Mouse (Mus musculus) neural tube, embryonic 13.5 days (tissue): ENCODE measurements around the gene Kalrn. TPM values are rescaled to one million over a fixed set of nuclear protein-coding genes. Genes with fewer than 3 reads are reported as not detected.
A peak's percentile ranks its signal among the peaks of the same experiment; 100 is the strongest.

ENCODE experiments used
- ATAC-seq: fragments of 200-750 bp; cut with Nextera tagmentation; 2 replicates; pipeline ENCODE4 v1.8.0; 2017; ENCODE audit warnings: low read depth, mild to moderate bottlenecking, moderate TSS enrichment, moderate library complexity
- H3K27ac ChIP-seq: fragments of 300-500 bp; sonication (generic); replicated peaks from 2 replicates; pipeline ENCODE4 v1.5.1; 2015; ENCODE audit warnings: moderate library complexity, mild to moderate bottlenecking, inconsistent platforms
- H3K27me3 ChIP-seq: fragments of 300-500 bp; sonication (generic); 2 replicates; pipeline ENCODE4 v1.6.1; 2015; ENCODE audit warnings: mild to moderate bottlenecking, inconsistent platforms
- H3K36me3 ChIP-seq: fragments of 300-500 bp; sonication (generic); 2 replicates; pipeline ENCODE4 v1.6.1; 2015; ENCODE audit warnings: mild to moderate bottlenecking, inconsistent platforms
- H3K4me1 ChIP-seq: fragments of 300-500 bp; sonication (generic); replicated peaks from 2 replicates; pipeline ENCODE4 v1.6.1; 2015; ENCODE audit warnings: inconsistent platforms
- H3K4me2 ChIP-seq: fragments of 300-500 bp; sonication (generic); 2 replicates; pipeline ENCODE4 v1.6.1; 2015; ENCODE audit warnings: inconsistent platforms, mild to moderate bottlenecking, moderate library complexity
- H3K4me3 ChIP-seq: fragments of 300-500 bp; sonication (generic); 2 replicates; pipeline ENCODE4 v1.5.1; 2015; ENCODE audit warnings: mild to moderate bottlenecking, inconsistent platforms
- H3K9ac ChIP-seq: fragments of 300-500 bp; sonication (generic); 2 replicates; pipeline ENCODE4 v1.6.1; 2015; ENCODE audit warnings: moderate library complexity, mild to moderate bottlenecking, inconsistent platforms
- H3K9me3 ChIP-seq: fragments of 300-500 bp; sonication (generic); 2 replicates; pipeline ENCODE4 v1.6.1; 2016; ENCODE audit warnings: inconsistent platforms
- WGBS: fragments of 180-500 bp; shearing (Covaris S2); methylation state at CpG from one replicate; pipeline ENCODE4 v1.1.7; 2015; 5-methylcytosine and 5-hydroxymethylcytosine counted together
- polyA plus RNA-seq: library from polyadenylated mRNA; unstranded; fragments of >200 nt; fragmentation: Nextera tagmentation; extraction: Ambion mirVana; gene quantifications from 2 replicates; pipeline ENCODE4 v1.2.1, GENCODE M21; 2015

Gene Kalrn
- polyA plus RNA-seq, 1 experiment from 2014 or later: 23.9 TPM

DNA sequence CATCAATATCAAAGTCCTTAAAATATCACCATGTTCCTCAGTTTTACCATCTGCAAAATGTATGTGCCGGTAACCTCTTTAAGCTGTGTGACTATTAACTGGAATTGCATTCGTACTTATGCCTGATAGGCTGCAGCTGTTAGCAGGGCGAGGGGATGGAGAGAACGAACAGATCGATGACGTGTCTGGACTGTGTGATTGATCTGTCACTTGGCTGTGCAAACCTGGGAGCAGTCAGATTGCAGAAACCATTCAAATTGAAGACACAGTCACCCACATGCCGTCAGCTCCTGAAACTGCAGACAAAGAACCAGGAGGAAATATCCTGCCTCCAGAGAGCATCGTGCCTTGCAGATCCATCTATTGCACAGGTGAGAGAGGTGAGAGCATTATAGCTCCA, 166.3 kb downstream of the Kalrn start:
- Histone ChIP-seq H3K9ac (no peak overlapping the region), H3K4me1 (peaks cover 17% of the 10 kb centered on the region), H3K4me3 (no peak overlapping the region), H3K36me3 (no peaks in the 10 kb centered on the region), H3K4me2 (no peak overlapping the region), H3K9me3 (no peaks in the 10 kb centered on the region), H3K27me3 (no peaks in the 10 kb centered on the region), H3K27ac (0 out of 2 replicates have a peak overlapping the region, but pooled peaks have one; percentile 33)
- peak; percentile 27; the same call in 1 of the 2 replicates for ATAC-seq
- WGBS: 77% methylated on average over 8 of the region's 8 CpGs

DNA sequence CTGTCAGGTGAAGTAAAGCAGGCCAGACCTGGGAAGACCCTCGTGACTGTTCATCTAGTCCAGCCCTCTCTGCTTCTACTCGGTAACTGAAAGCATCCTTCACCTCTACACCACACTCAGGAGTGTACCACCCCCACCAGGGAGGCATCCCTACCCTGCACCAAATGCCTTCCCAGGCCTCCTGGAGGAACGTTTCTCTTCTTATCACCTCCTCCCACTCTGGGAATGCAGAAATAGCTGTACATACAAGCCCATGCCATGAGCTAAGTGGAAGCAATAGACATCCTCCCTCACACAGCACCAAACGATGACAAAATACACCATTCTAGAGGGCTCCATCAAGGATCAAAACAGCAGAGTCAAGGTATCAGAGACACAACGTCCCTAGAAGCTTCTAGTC, 168.2 kb downstream of the Kalrn start:
- Histone ChIP-seq H3K27ac (no peak overlapping the region), H3K27me3 (no peaks in the 10 kb centered on the region), H3K9ac (no peak overlapping the region), H3K9me3 (no peaks in the 10 kb centered on the region), H3K4me2 (no peak overlapping the region), H3K4me1 (peaks cover 25% of the 10 kb centered on the region), H3K4me3 (no peak overlapping the region), H3K36me3 (no peaks in the 10 kb centered on the region)
- 77% methylated on average over 5 of the region's 5 CpGs for WGBS
- no peak for ATAC-seq

DNA sequence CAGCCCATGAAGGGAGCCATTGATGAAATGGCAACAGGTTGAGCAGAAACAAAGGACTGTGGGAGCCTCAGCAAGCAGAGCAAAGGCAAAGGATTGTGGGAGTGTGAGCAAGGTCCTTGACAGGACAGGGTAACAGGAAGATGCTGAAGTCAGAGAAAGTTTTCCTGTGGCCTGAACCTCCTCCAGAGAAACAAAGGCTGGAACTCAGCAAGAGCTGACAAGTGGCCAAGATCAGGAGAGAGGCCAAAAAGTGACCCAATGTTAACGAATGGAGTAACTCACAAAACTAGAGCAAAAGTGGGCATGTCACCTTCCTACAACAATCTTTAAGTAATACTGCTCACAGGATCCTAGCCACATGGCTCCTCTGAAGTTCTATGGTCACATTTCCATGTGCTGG, 172.1 kb downstream of the Kalrn start:
- Histone ChIP-seq H3K27me3 (no peaks in the 10 kb centered on the region), H3K9ac (no peak overlapping the region), H3K9me3 (no peaks in the 10 kb centered on the region), H3K4me1 (peaks cover 17% of the 10 kb centered on the region), H3K36me3 (no peaks in the 10 kb centered on the region), H3K27ac (no peak overlapping the region), H3K4me2 (no peak overlapping the region), H3K4me3 (no peak overlapping the region)
- WGBS: 88% methylated on average over 1 of the region's 1 CpGs
- ATAC-seq: no peak

DNA sequence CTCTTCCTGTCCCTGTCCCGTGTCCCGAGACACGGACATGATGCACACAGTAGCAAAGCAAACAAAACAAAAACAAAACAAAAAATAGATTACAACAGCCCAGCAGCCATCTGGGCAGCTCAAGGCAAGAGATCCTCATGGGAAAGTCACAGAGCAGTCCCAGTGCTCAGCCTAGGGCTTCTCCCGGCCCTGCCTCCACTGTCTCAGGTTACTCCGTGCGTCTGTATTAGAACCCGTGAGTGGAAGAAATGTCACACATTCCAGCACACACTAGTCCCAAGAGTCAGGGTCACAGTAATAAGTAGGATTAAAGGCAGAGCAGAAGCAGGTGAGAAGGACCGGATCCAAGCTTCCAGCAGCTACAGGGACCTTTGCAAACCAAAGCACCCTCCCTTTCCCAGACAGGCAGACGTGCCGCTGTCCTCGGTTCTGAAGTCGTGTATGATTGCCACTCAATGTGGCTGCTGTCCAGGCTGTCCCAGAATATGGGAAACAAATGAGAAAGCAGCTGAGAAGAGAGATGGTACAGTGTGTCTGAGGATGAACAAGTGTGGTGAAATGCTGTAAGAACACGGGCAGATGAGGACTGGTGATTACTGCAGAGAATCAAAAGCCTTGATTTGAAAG, 173.1 kb downstream of the Kalrn start:
- ATAC-seq: no peak

DNA sequence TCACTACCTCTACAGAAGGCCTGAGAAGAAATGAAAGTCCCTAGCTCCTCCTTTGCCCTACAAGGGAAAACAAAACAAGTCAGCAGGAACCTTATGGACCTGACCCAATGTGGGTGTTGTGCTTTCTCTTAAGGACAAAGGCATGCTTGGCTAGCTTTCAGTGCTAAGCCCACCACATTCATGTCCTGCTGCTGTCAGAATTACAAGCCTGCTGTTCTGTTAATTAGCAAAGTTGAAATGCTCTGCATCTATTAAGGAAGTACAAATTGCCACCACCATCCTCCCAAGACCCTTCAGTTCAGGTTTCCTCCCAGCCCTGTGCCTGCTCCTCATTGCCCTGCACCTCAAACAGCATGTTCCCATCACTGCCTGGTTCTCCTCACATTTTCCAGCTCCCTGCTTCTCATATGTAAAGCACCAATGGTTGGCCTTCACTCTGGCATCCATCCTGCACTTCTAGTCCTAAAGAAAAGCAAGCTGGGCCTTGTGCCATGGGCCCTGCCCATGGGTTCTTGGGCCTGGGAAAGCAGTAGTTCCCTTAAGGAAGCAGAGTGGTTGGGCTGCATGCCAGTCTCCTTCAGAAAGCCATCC, 178.0 kb downstream of the Kalrn start:
- H3K4me2 ChIP-seq: no peak overlapping the region
- no peaks in the 10 kb centered on the region for H3K9me3 ChIP-seq
- peak overlapping the region; percentile 4; the same call in 1 of the 2 replicates for H3K27ac ChIP-seq
- no peaks in the 10 kb centered on the region for H3K27me3 ChIP-seq
- H3K9ac ChIP-seq: no peak overlapping the region
- no peaks in the 10 kb centered on the region for H3K36me3 ChIP-seq
- peaks cover 30% of the 10 kb centered on the region for H3K4me1 ChIP-seq
- no peak overlapping the region for H3K4me3 ChIP-seq
- 0 out of 2 replicates have a peak, but pooled peaks have one; percentile 37 for ATAC-seq

More for the DNA sequence above, 173.1 kb downstream of the Kalrn start:
- Histone ChIP-seq H3K27me3 (no peaks in the 10 kb centered on the region), H3K27ac (no peak overlapping the region), H3K9ac (no peak overlapping the region), H3K4me1 (peaks cover 27% of the 10 kb centered on the region), H3K4me2 (no peak overlapping the region), H3K9me3 (no peaks in the 10 kb centered on the region), H3K36me3 (no peaks in the 10 kb centered on the region), H3K4me3 (no peak overlapping the region)
- 50% methylated on average over 13 of the region's 13 CpGs for WGBS

DNA sequence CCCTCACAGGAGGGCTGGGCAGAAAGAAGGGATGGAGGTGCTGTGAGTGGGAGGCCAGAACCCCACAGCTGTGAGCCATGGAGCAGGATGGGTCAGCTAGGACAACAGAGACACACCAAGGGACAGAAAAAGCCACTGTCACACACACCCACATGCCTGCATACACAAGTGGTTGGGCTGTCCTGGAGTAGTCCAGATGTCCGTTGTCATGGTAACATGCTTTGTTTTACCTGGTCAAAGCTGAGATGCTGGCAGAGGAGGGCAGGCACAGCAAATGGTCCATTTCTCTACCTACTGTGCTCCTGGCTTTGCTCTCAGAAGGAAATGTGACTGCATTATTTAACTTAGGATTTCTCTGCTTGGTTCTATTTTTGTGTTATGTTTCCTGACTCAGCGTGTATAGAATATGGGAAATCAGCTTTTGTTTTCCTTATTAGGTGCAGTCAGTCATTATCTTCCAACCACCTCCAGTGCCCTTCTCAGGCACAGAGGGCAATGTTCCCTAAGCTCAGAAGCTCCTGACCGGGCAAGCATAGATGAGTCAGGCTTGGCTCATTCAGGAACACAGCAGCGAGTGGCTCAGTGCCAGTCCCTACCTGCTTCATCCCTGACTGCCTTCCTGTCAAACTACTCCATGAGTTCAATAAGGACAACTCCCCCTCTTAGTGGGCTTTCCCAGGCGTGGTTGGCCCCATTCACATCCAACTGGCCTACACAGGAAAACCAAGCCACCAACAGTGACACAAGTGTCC, 183.6 kb downstream of the Kalrn start:
- H3K36me3 ChIP-seq: peaks cover 17% of the 10 kb centered on the region
- 82% methylated on average over 5 of the region's 5 CpGs for WGBS
- no peak overlapping the region for H3K4me2 ChIP-seq
- no peak overlapping the region for H3K4me3 ChIP-seq
- ATAC-seq: no peak
- H3K9me3 ChIP-seq: no peaks in the 10 kb centered on the region
- no peak overlapping the region for H3K9ac ChIP-seq
- peaks cover 24% of the 10 kb centered on the region for H3K4me1 ChIP-seq
- H3K27me3 ChIP-seq: no peaks in the 10 kb centered on the region
- H3K27ac ChIP-seq: no peak overlapping the region

DNA sequence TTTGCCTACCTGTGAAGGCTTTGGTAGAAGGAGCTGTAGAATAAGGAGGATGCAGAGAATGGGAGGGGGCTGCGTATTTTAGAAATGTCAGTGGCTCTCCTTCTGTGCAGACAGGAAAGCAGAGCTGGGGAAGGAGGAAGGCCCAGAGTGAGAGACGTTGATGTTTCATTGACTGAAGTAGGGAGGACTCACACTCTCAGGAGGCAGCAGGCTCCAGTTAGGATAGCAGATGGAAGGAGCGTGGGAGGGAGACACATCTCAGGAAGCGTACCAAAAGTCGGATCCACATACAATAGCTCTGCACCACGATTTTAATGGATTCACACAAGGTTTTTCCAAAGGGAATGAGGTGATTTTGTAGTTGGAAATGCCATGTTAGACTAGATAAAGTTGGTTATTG, 184.5 kb downstream of the Kalrn start:
- H3K27ac ChIP-seq: no peak overlapping the region
- H3K4me1 ChIP-seq: peaks cover 29% of the 10 kb centered on the region
- no peak overlapping the region for H3K9ac ChIP-seq
- H3K36me3 ChIP-seq: peaks cover 17% of the 10 kb centered on the region
- no peaks in the 10 kb centered on the region for H3K27me3 ChIP-seq
- 89% methylated on average over 6 of the region's 6 CpGs for WGBS
- no peak for ATAC-seq
- no peaks in the 10 kb centered on the region for H3K9me3 ChIP-seq
- H3K4me2 ChIP-seq: no peak overlapping the region
- no peak overlapping the region for H3K4me3 ChIP-seq

DNA sequence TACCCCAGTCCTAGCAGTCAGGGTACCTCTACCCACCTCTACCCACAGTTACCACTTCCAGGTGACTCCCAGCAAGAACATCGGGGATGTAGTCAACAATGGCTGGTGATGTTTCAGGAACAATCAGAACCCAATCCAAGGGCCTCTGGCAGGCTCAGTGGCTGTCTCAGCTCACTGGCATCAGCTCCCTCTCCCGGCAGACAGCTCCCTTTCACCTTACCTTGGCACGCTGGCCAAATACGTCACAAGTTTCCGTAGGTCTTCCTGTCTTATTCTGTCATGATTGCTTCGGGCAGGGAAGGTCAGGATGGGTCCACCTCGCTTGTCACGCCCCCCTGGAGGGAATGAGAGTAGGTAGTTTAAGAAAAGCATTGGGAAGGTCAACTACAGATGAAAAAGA, 188.3 kb downstream of the Kalrn start:
- 93% methylated on average over 8 of the region's 8 CpGs for WGBS
- no peak overlapping the region for H3K9ac ChIP-seq

DNA sequence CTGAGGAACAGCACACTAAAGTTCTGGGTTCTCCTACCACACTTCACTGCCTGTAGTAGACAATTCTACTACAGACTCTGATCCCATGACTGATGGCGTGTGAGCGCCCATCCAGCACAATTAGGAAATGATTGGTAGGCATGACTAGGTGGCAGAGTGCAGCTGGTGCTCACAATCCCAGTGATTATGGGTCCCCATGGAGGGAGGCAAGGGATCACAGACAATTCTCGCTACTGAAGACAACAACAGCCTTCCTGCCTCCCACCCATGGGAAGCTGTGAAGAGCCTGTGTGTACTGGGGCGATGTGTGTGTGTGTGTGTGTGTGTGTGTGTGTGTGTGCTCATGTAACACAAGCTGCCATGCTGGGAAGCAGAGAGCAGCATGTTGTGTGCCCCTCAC, 190.3 kb downstream of the Kalrn start:
- no peak overlapping the region for H3K4me2 ChIP-seq
- H3K36me3 ChIP-seq: peaks cover 16% of the 10 kb centered on the region; the same call in 1 of the 2 replicates
- ATAC-seq: no peak
- no peak overlapping the region for H3K4me3 ChIP-seq
- 0 out of 2 replicates have a peak overlapping the region, but pooled peaks have one; percentile 18 for H3K27ac ChIP-seq
- peaks cover 25% of the 10 kb centered on the region for H3K4me1 ChIP-seq
- WGBS: 26% methylated on average over 4 of the region's 4 CpGs
- no peak overlapping the region for H3K9ac ChIP-seq
- no peaks in the 10 kb centered on the region for H3K9me3 ChIP-seq
- no peaks in the 10 kb centered on the region for H3K27me3 ChIP-seq

More for the DNA sequence above, 188.3 kb downstream of the Kalrn start:
- H3K4me1 ChIP-seq: peaks cover 33% of the 10 kb centered on the region
- H3K4me2 ChIP-seq: no peak overlapping the region
- H3K27me3 ChIP-seq: no peaks in the 10 kb centered on the region
- H3K9me3 ChIP-seq: no peaks in the 10 kb centered on the region
- no peak for ATAC-seq
- no peak overlapping the region for H3K4me3 ChIP-seq
- peaks cover 21% of the 10 kb centered on the region for H3K36me3 ChIP-seq
- no peak overlapping the region for H3K27ac ChIP-seq

DNA sequence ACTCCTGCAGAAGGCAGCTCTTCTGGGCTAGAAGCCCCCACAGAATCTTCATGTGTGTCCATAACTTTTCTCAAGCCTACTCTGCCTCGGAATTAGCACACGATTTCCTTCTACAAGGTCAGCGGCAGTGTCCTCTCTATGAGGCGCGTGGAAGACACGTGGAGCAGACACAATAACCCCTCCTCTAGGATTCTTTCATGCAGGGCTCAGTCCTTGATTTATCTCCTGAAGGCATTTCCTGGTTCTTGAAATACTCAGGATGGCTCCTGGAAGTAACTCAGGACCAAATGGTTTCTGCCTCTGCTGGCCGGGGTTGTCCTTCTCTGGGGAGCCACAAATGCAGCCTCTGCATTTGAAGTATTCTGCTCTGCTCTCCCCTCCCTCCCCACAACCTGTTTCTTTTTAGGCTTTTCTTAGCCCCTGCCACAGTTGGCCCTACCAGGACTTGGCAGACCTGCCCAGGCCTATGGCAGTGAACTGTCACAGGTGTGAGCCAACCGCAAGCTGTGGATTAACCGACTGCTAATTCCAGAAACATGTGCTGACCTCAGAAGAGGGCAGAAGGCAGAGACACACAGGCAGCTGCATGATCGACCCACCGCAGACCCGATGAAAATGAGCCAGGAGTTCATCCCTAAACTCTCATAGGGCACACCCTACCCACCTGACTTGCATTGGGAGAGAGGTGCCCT, 197.0 kb downstream of the Kalrn start:
- no peak overlapping the region for H3K9ac ChIP-seq

DNA sequence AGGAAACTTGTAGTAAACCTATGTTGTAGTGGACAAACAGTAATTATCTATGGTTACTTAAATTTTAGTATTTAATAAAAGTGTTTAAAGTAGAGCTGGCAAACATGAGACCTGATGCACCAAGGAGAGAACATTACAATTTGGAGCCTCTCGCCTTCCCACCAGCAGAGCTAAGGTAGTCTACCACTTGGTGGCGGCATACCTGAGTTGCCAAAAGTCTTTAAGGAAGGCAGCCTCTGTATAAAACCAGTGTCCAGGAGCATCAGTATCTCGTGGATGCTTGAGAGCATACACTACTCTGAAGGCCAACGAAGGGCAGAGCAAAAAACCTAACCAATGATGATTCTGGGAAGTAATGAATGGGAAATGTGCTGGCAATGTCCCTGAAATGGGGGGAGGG, 199.8 kb downstream of the Kalrn start:
- H3K9ac ChIP-seq: no peak overlapping the region
- no peaks in the 10 kb centered on the region for H3K36me3 ChIP-seq
- H3K27me3 ChIP-seq: no peaks in the 10 kb centered on the region
- 76% methylated on average over 4 of the region's 4 CpGs for WGBS
- peaks cover 45% of the 10 kb centered on the region for H3K4me1 ChIP-seq
- H3K9me3 ChIP-seq: no peaks in the 10 kb centered on the region
- H3K4me2 ChIP-seq: no peak overlapping the region
- H3K27ac ChIP-seq: no peak overlapping the region
- ATAC-seq: no peak
- H3K4me3 ChIP-seq: no peak overlapping the region

More for the DNA sequence above, 197.0 kb downstream of the Kalrn start:
- WGBS: 62% methylated on average over 12 of the region's 12 CpGs
- no peak for ATAC-seq
- peaks cover 28% of the 10 kb centered on the region for H3K4me1 ChIP-seq
- H3K27me3 ChIP-seq: no peaks in the 10 kb centered on the region
- no peak overlapping the region for H3K4me3 ChIP-seq
- H3K4me2 ChIP-seq: no peak overlapping the region
- no peak overlapping the region for H3K27ac ChIP-seq
- H3K9me3 ChIP-seq: no peaks in the 10 kb centered on the region
- H3K36me3 ChIP-seq: no peaks in the 10 kb centered on the region
